Comparison of ENCODE assay signal across 15 mouse cellular contexts in genomic region chr19:37090146-37091061, GRCm38 (mm10).
A peak's percentile ranks its signal among the peaks of the same experiment; 100 is the strongest.
DNase-seq lines count a peak whose midpoint lies in the region; ATAC-seq and TF ChIP-seq lines count a peak whose summit lies in the region.
"Had no signal": no experiment of that assay in that cellular context is flagged by ENCODE, and none has a peak within 500 bp of the region (broad histone marks: within the 10 kb centered on the region; RNA-seq: fewer than 3 reads in every experiment).

No protein-coding gene starts in this region.

- H3K4me1 ChIP-seq in forebrain, embryonic 15.5 days: peaks cover 12% of the 10 kb centered on the region
- peaks cover 9% of the 10 kb centered on the region for H3K4me1 ChIP-seq in midbrain, embryonic 14.5 days (ENCODE audit: control insufficient read depth, insufficient read depth, low read length)
- H3K4me1 ChIP-seq: intestine, embryonic 15.5 days; liver, embryonic 12.5 days; megakaryocyte, embryonic 14.5 days had no signal

- no peak overlapping the region for H3K4me3 ChIP-seq in left cerebral cortex, adult 2 months
- H3K4me3 ChIP-seq in forebrain, embryonic 15.5 days: no peak overlapping the region
- no peak overlapping the region for H3K4me3 ChIP-seq in midbrain, embryonic 14.5 days (replicated peaks; ENCODE audit: low read depth, low read length)
- H3K4me3 ChIP-seq: heart, adult 2 months; intestine, embryonic 15.5 days; liver, embryonic 12.5 days; megakaryocyte, embryonic 14.5 days had no signal

- H3K27me3 ChIP-seq in forebrain, embryonic 15.5 days: no peaks in the 10 kb centered on the region
- H3K27me3 ChIP-seq in midbrain, embryonic 14.5 days (ENCODE audit: control insufficient read depth, insufficient read depth, low read length): no peaks in the 10 kb centered on the region
- H3K27me3 ChIP-seq: CH12.LX; intestine, embryonic 15.5 days; liver, embryonic 12.5 days had no signal

- TF ChIP-seq CTCF in left cerebral cortex, adult 2 months (IDR thresholded peaks at IDR 0.05): no peak; the same call in 1 of the 2 replicates

- 9% methylated on average over 8 of the region's 8 CpGs for WGBS in forebrain, embryonic 15.5 days
- WGBS in midbrain, embryonic 14.5 days: 14% methylated on average over 8 of the region's 8 CpGs

- ATAC-seq in forebrain, embryonic 15.5 days (replicated peaks): peak; percentile 89
- ATAC-seq in midbrain, embryonic 14.5 days (ENCODE audit: low FRiP score, low TSS enrichment): peak; percentile 20; the same call in 1 of the 2 replicates
- ATAC-seq in megakaryocyte progenitor cell, adult 5-6 weeks (replicated peaks; ENCODE audit: poor library complexity): no peak
- ATAC-seq: intestine, embryonic 15.5 days; liver, embryonic 12.5 days had no signal

- no peak overlapping the region for H3K4me2 ChIP-seq in forebrain, embryonic 15.5 days (replicated peaks)
- no peak overlapping the region for H3K4me2 ChIP-seq in midbrain, embryonic 14.5 days (ENCODE audit: low read length)
- H3K4me2 ChIP-seq: intestine, embryonic 15.5 days; liver, embryonic 12.5 days had no signal

- peaks cover 3% of the 10 kb centered on the region; the same call in 1 of the 2 replicates for H3K36me3 ChIP-seq in forebrain, embryonic 15.5 days
- H3K36me3 ChIP-seq in midbrain, embryonic 14.5 days (ENCODE audit: control insufficient read depth, insufficient read depth, low read length): peaks cover 6% of the 10 kb centered on the region; the same call in 1 of the 2 replicates
- H3K36me3 ChIP-seq: intestine, embryonic 15.5 days; liver, embryonic 12.5 days had no signal

- no peaks in the 10 kb centered on the region for H3K9me3 ChIP-seq in forebrain, embryonic 15.5 days
- no peaks in the 10 kb centered on the region for H3K9me3 ChIP-seq in midbrain, embryonic 14.5 days (ENCODE audit: control insufficient read depth, low read length)
- H3K9me3 ChIP-seq: intestine, embryonic 15.5 days; liver, embryonic 12.5 days; megakaryocyte, embryonic 14.5 days had no signal

- DNase-seq in left cerebral cortex, adult 2 months (ENCODE audit: extremely low spot score in 1 of 2, low spot score in 2 of 2): no peak
- no peak for DNase-seq in left cerebral cortex, postnatal 10 days (ENCODE audit: extremely low spot score in 1 of 2, low spot score in 2 of 2)
- peak; percentile 41 for DNase-seq in midbrain, embryonic 14.5 days
- peak; percentile 36 for DNase-seq in testis, postnatal 14 days (ENCODE audit: low spot score)
- no peak for DNase-seq in MN1 (ENCODE audit: low spot score)
- no peak for DNase-seq in lung, postnatal 36 days
- DNase-seq: cerebellum, adult 11-12 months; heart, adult 2 months; layer of hippocampus, postnatal 36 days had no signal

- H3K9ac ChIP-seq in forebrain, embryonic 15.5 days (replicated peaks): no peak overlapping the region
- peak overlapping the region; percentile 30 for H3K9ac ChIP-seq in midbrain, embryonic 14.5 days (replicated peaks; ENCODE audit: low read length)
- H3K9ac ChIP-seq: intestine, embryonic 15.5 days; liver, embryonic 12.5 days had no signal

- intact Hi-C loops in left cerebral cortex, adult 2 months (cut with DNase I): no loop called here
- intact Hi-C loops in left cerebral cortex, postnatal 10 days (cut with DNase I): no loop called here

- peak overlapping the region; percentile 71 for H3K27ac ChIP-seq in left cerebral cortex, adult 2 months
- peak overlapping the region; percentile 71 for H3K27ac ChIP-seq in forebrain, embryonic 15.5 days (replicated peaks)
- peak overlapping the region; percentile 72 for H3K27ac ChIP-seq in midbrain, embryonic 14.5 days (replicated peaks; ENCODE audit: low read depth, low read length)
- H3K27ac ChIP-seq: heart, adult 2 months; intestine, embryonic 15.5 days; liver, embryonic 12.5 days had no signal

Comparison
In these comparisons a context has a peak if more than half of its experiments do, and no peak if none do; other contexts are left out.
1. DNase-seq: peak in midbrain, embryonic 14.5 days (single experiment) and testis, postnatal 14 days (single experiment); none in left cerebral cortex, adult 2 months (0 of 2), left cerebral cortex, postnatal 10 days (0 of 2), MN1 (single experiment) and lung, postnatal 36 days (single experiment).
2. Peak in every context shown above with its lines, with median percentiles within 50 percentile points of each other: H3K27ac ChIP-seq.